ENCODE assay signal across 18 mouse cellular contexts in genomic region chr9:109041351-109041750, GRCm38 (mm10). TPM values are rescaled to one million over a fixed set of nuclear protein-coding genes. Genes with fewer than 3 reads are reported as not detected.
A peak's percentile ranks its signal among the peaks of the same experiment; 100 is the strongest.
DNase-seq lines count a peak whose midpoint lies in the region; ATAC-seq and TF ChIP-seq lines count a peak whose summit lies in the region.
"Had no signal": no experiment of that assay in that cellular context is flagged by ENCODE, and none has a peak within 500 bp of the region (broad histone marks: within the 10 kb centered on the region; RNA-seq: fewer than 3 reads in every experiment).

No protein-coding gene starts in this region.

- H3K4me1 ChIP-seq in heart, embryonic 15.5 days (replicated peaks), result peaks cover 38% of the 10 kb centered on the region
- peaks cover 18% of the 10 kb centered on the region; the same call in 1 of the 2 replicates for H3K4me1 ChIP-seq in lung, postnatal 0 days (ENCODE audit: insufficient read depth, low read depth, low read length)
- H3K4me1 ChIP-seq in stomach, embryonic 16.5 days (ENCODE audit: control insufficient read depth, insufficient read depth, low read length), result peaks cover 17% of the 10 kb centered on the region

- peak overlapping the region; percentile 81 for H3K4me2 ChIP-seq in heart, embryonic 15.5 days
- H3K4me2 ChIP-seq in lung, postnatal 0 days (replicated peaks; ENCODE audit: low read depth, low read length), result peak overlapping the region; percentile 78
- peak overlapping the region; percentile 71; the same call in 1 of the 2 replicates for H3K4me2 ChIP-seq in stomach, embryonic 16.5 days (ENCODE audit: low read depth, low read length)
- H3K4me2 ChIP-seq: forebrain, embryonic 15.5 days; liver, embryonic 13.5 days; neural tube, embryonic 12.5 days had no signal

- ATAC-seq in heart, embryonic 15.5 days (replicated peaks; ENCODE audit: insufficient number of reproducible peaks, insufficient read depth, low FRiP score, low read depth), result no peak
- no peak for ATAC-seq in lung, postnatal 0 days
- no peak for ATAC-seq in stomach, embryonic 16.5 days (ENCODE audit: insufficient read depth, low FRiP score)
- ATAC-seq: forebrain, embryonic 15.5 days; inflammation-experienced regulatory T-cells, adult 6 months had no signal

- H3K27ac ChIP-seq in heart, embryonic 15.5 days, result no peak overlapping the region
- H3K27ac ChIP-seq in lung, postnatal 0 days (ENCODE audit: low read length), result peak overlapping the region; percentile 95
- peak overlapping the region; percentile 44 for H3K27ac ChIP-seq in stomach, embryonic 16.5 days (ENCODE audit: low read length)
- H3K27ac ChIP-seq: forebrain, embryonic 15.5 days; hindbrain, embryonic 10.5 days; liver, embryonic 13.5 days; neural tube, embryonic 12.5 days had no signal

- no peak for TF ChIP-seq EP300 in lung, postnatal 0 days (IDR thresholded peaks at IDR 0.05)

- H3K9me3 ChIP-seq in heart, embryonic 15.5 days (replicated peaks), result no peaks in the 10 kb centered on the region
- no peaks in the 10 kb centered on the region for H3K9me3 ChIP-seq in lung, postnatal 0 days (ENCODE audit: low read length)
- no peaks in the 10 kb centered on the region for H3K9me3 ChIP-seq in stomach, embryonic 16.5 days (replicated peaks; ENCODE audit: control insufficient read depth, low read length)
- H3K9me3 ChIP-seq: forebrain, embryonic 15.5 days; hindbrain, embryonic 10.5 days; liver, embryonic 13.5 days; neural tube, embryonic 12.5 days had no signal

- H3K4me3 ChIP-seq in heart, embryonic 15.5 days, result peak overlapping the region; percentile 85; the same call in 1 of the 2 replicates
- no peak overlapping the region for H3K4me3 ChIP-seq in lung, postnatal 0 days (ENCODE audit: low read depth, low read length)
- peak overlapping the region; percentile 10; the same call in 1 of the 2 replicates for H3K4me3 ChIP-seq in stomach, embryonic 16.5 days (replicated peaks; ENCODE audit: low read length)
- H3K4me3 ChIP-seq: erythroblast, embryonic 14.5 days; forebrain, embryonic 15.5 days; hindbrain, embryonic 10.5 days; liver, embryonic 13.5 days; neural tube, embryonic 12.5 days had no signal

- peak; percentile 17 for DNase-seq in cerebellum, adult 9-11 months
- no peak for DNase-seq in cerebellum, postnatal 4 days (ENCODE audit: low spot score in 2 of 2)
- no peak for DNase-seq in heart, postnatal 36 days
- DNase-seq in lung, postnatal 0 days (ENCODE audit: low spot score), result no peak
- no peak for DNase-seq in lung, postnatal 10 days
- no peak for DNase-seq in adrenal gland, adult 8-10 months
- DNase-seq: adrenal gland, postnatal 14 days; cerebellum, adult 8-10 months; liver, embryonic 13.5 days; thymus, postnatal 4 days had no signal

- no peaks in the 10 kb centered on the region for H3K27me3 ChIP-seq in heart, embryonic 15.5 days
- H3K27me3 ChIP-seq in lung, postnatal 0 days (replicated peaks; ENCODE audit: insufficient read depth, low read length), result no peaks in the 10 kb centered on the region
- no peaks in the 10 kb centered on the region for H3K27me3 ChIP-seq in stomach, embryonic 16.5 days (ENCODE audit: control insufficient read depth, insufficient read depth, low read length)
- H3K27me3 ChIP-seq: CH12.LX; forebrain, embryonic 15.5 days; neural tube, embryonic 12.5 days had no signal

- intact Hi-C loops in heart, postnatal 36 days (cut with DNase I), result no loop called here

- H3K9ac ChIP-seq in heart, embryonic 15.5 days, result no peak overlapping the region
- H3K9ac ChIP-seq in lung, postnatal 0 days (replicated peaks; ENCODE audit: low read depth), result no peak overlapping the region
- H3K9ac ChIP-seq in stomach, embryonic 16.5 days (ENCODE audit: low read length), result no peak overlapping the region; the same call in 1 of the 2 replicates
- H3K9ac ChIP-seq: liver, embryonic 13.5 days; neural tube, embryonic 12.5 days had no signal

- WGBS in heart, embryonic 15.5 days, result 28% methylated on average over 7 of the region's 7 CpGs
- 24% methylated on average over 7 of the region's 7 CpGs for WGBS in lung, postnatal 0 days
- 47% methylated on average over 7 of the region's 7 CpGs for WGBS in stomach, embryonic 16.5 days

- TF ChIP-seq CTCF in lung, postnatal 0 days (IDR thresholded peaks at IDR 0.05), result no peak

- peaks cover 5% of the 10 kb centered on the region; the same call in 1 of the 2 replicates for H3K36me3 ChIP-seq in heart, embryonic 15.5 days
- H3K36me3 ChIP-seq in lung, postnatal 0 days (ENCODE audit: insufficient read depth, low read length), result no peaks in the 10 kb centered on the region
- H3K36me3 ChIP-seq in stomach, embryonic 16.5 days (ENCODE audit: control insufficient read depth, insufficient read depth, low read length), result no peaks in the 10 kb centered on the region
- H3K36me3 ChIP-seq: forebrain, embryonic 15.5 days; hindbrain, embryonic 10.5 days; liver, embryonic 13.5 days; neural tube, embryonic 12.5 days had no signal

RNA-seq across cellular contexts. Expression of gene Shisa5, which starts 3.0 kb away (rescaled TPM):
- polyA plus RNA-seq in heart, embryonic 15.5 days (2015; fragmentation: Nextera tagmentation; extraction: Ambion mirVana), result 64.9 and 86.2 TPM in 2 replicates
- 10 to 100 TPM; 36.1 to 51.4 TPM for total RNA-seq in heart, postnatal 36 days (2021)
- polyA plus RNA-seq in lung, postnatal 0 days (2015; fragmentation: Nextera tagmentation; extraction: Ambion mirVana), result 194 and 216 TPM in 2 replicates
- polyA plus RNA-seq in stomach, embryonic 16.5 days (2015; fragmentation: Nextera tagmentation; extraction: Ambion mirVana), result 132 and 161 TPM in 2 replicates
- 100 to 1,000 TPM; 126 to 177 (median 159) TPM for total RNA-seq in adrenal gland, adult 8-10 months (2022)

RNA-seq across cellular contexts. Expression of gene Trex1, which starts 18.2 kb away (rescaled TPM):
- 9.2 and 13.6 TPM in 2 replicates for polyA plus RNA-seq in heart, embryonic 15.5 days (2015; fragmentation: Nextera tagmentation; extraction: Ambion mirVana)
- 10 to 100 TPM; 14.0 to 14.7 TPM for total RNA-seq in heart, postnatal 36 days (2021)
- polyA plus RNA-seq in lung, postnatal 0 days (2015; fragmentation: Nextera tagmentation; extraction: Ambion mirVana), result 19.3 and 20.9 TPM in 2 replicates
- polyA plus RNA-seq in stomach, embryonic 16.5 days (2015; fragmentation: Nextera tagmentation; extraction: Ambion mirVana), result 13.7 and 15.7 TPM in 2 replicates
- total RNA-seq in adrenal gland, adult 8-10 months (2022), result 10 to 100 TPM; 19.0 to 25.3 (median 21.7) TPM

RNA-seq across cellular contexts. Expression of gene Atrip, which starts 32.6 kb away (rescaled TPM):
- polyA plus RNA-seq in heart, embryonic 15.5 days (2015; fragmentation: Nextera tagmentation; extraction: Ambion mirVana), result 15.9 and 18.2 TPM in 2 replicates
- total RNA-seq in heart, postnatal 36 days (2021), result 1 to 10 TPM; 8.0 to 8.2 TPM
- polyA plus RNA-seq in lung, postnatal 0 days (2015; fragmentation: Nextera tagmentation; extraction: Ambion mirVana), result 11.4 and 12.6 TPM in 2 replicates
- polyA plus RNA-seq in stomach, embryonic 16.5 days (2015; fragmentation: Nextera tagmentation; extraction: Ambion mirVana), result 23.1 and 23.4 TPM in 2 replicates
- total RNA-seq in adrenal gland, adult 8-10 months (2022), result 10 to 100 TPM; 16.3 to 27.7 (median 22.2) TPM

RNA-seq across cellular contexts. Expression of gene Ccdc51, which starts 40.9 kb away (rescaled TPM):
- 14.2 and 14.3 TPM in 2 replicates for polyA plus RNA-seq in heart, embryonic 15.5 days (2015; fragmentation: Nextera tagmentation; extraction: Ambion mirVana)
- total RNA-seq in heart, postnatal 36 days (2021), result 10 to 100 TPM; 11.7 to 12.2 TPM
- polyA plus RNA-seq in lung, postnatal 0 days (2015; fragmentation: Nextera tagmentation; extraction: Ambion mirVana), result 6.8 and 7.2 TPM in 2 replicates
- 15.8 and 17.3 TPM in 2 replicates for polyA plus RNA-seq in stomach, embryonic 16.5 days (2015; fragmentation: Nextera tagmentation; extraction: Ambion mirVana)
- 10 to 100 TPM; 17.3 to 20.0 (median 18.7) TPM for total RNA-seq in adrenal gland, adult 8-10 months (2022)

RNA-seq across cellular contexts. Expression of gene Tma7, which starts 41.0 kb away (rescaled TPM):
- polyA plus RNA-seq in heart, embryonic 15.5 days (2015; fragmentation: Nextera tagmentation; extraction: Ambion mirVana), result 417 and 539 TPM in 2 replicates
- total RNA-seq in heart, postnatal 36 days (2021), result 100 to 1,000 TPM; 241 to 249 TPM
- 375 and 393 TPM in 2 replicates for polyA plus RNA-seq in lung, postnatal 0 days (2015; fragmentation: Nextera tagmentation; extraction: Ambion mirVana)
- polyA plus RNA-seq in stomach, embryonic 16.5 days (2015; fragmentation: Nextera tagmentation; extraction: Ambion mirVana), result 495 and 585 TPM in 2 replicates
- total RNA-seq in adrenal gland, adult 8-10 months (2022), result 100 to 1,000 TPM; 342 to 453 (median 370) TPM
